Mouse (Mus musculus) heart, embryonic 15.5 days (tissue): ENCODE measurements around the gene Supt16. TPM values are rescaled to one million over a fixed set of nuclear protein-coding genes. Genes with fewer than 3 reads are reported as not detected.
A peak's percentile ranks its signal among the peaks of the same experiment; 100 is the strongest.

Experiments
- ATAC-seq: fragments of 200-750 bp; cut with Nextera tagmentation; replicated peaks from 2 replicates; pipeline ENCODE4 v1.8.0; 2017; ENCODE audit warnings: low read depth, moderate TSS enrichment; ENCODE audit not compliant: insufficient number of reproducible peaks, insufficient read depth, low FRiP score
- H3K27ac ChIP-seq: fragments of 300-500 bp; sonication (generic); 2 replicates; pipeline ENCODE4 v1.5.1; 2015; ENCODE audit warnings: mild to moderate bottlenecking, inconsistent platforms
- H3K27me3 ChIP-seq: fragments of 300-500 bp; sonication (generic); 2 replicates; pipeline ENCODE4 v1.6.1; 2015; ENCODE audit warnings: inconsistent platforms
- H3K36me3 ChIP-seq: fragments of 300-500 bp; sonication (generic); 2 replicates; pipeline ENCODE4 v1.6.1; 2015; ENCODE audit warnings: mild to moderate bottlenecking, inconsistent platforms
- H3K4me1 ChIP-seq: fragments of 300-500 bp; sonication (generic); replicated peaks from 2 replicates; pipeline ENCODE4 v1.6.1; 2015; ENCODE audit warnings: inconsistent platforms
- H3K4me2 ChIP-seq: fragments of 300-500 bp; sonication (generic); 2 replicates; pipeline ENCODE4 v1.6.1; 2015; ENCODE audit warnings: inconsistent platforms, mild to moderate bottlenecking, moderate library complexity
- H3K4me3 ChIP-seq: fragments of 300-500 bp; sonication (generic); 2 replicates; pipeline ENCODE4 v1.5.1; 2015; ENCODE audit warnings: mild to moderate bottlenecking, inconsistent platforms
- H3K9ac ChIP-seq: fragments of 300-500 bp; sonication (generic); 2 replicates; pipeline ENCODE4 v1.6.1; 2015; ENCODE audit warnings: mild to moderate bottlenecking, inconsistent platforms
- H3K9me3 ChIP-seq: fragments of 300-500 bp; sonication (generic); replicated peaks from 2 replicates; pipeline ENCODE4 v1.6.1; 2016; ENCODE audit warnings: inconsistent platforms
- WGBS: fragments of 180-500 bp; shearing (Covaris S2); methylation state at CpG from one replicate; pipeline ENCODE4 v1.1.7; 2015; ENCODE audit warnings: mixed read lengths; 5-methylcytosine and 5-hydroxymethylcytosine counted together
- polyA plus RNA-seq: library from polyadenylated mRNA; unstranded; fragments of >200 nt; fragmentation: Nextera tagmentation; extraction: Ambion mirVana; gene quantifications from 2 replicates; pipeline ENCODE4 v1.2.1, GENCODE M21; 2015

Gene Supt16
- polyA plus RNA-seq, 1 experiment from 2014 or later, result 24.6 TPM

- no peaks in the 10 kb centered on the region for H3K9me3 ChIP-seq
- no peaks in the 10 kb centered on the region for H3K4me1 ChIP-seq
- 68% methylated on average over 4 of the region's 4 CpGs for WGBS
- ATAC-seq, result no peak
- no peak overlapping the region for H3K9ac ChIP-seq
- H3K36me3 ChIP-seq, result no peaks in the 10 kb centered on the region
- H3K27me3 ChIP-seq, result no peaks in the 10 kb centered on the region
- no peak overlapping the region for H3K27ac ChIP-seq
- no peak overlapping the region for H3K4me2 ChIP-seq
- H3K4me3 ChIP-seq, result no peak overlapping the region
Measured at GRCm38 (mm10) chr14:52146540-52146939, 50.7 kb downstream of the Supt16 start.

GRCm38 (mm10) chr14:52144165-52144564 is 53.1 kb downstream of the Supt16 start:
- Histone ChIP-seq H3K27ac (no peak overlapping the region), H3K4me1 (peaks cover 8% of the 10 kb centered on the region; the same call in 1 of the 2 replicates), H3K9ac (no peak overlapping the region), H3K4me3 (no peak overlapping the region), H3K27me3 (no peaks in the 10 kb centered on the region), H3K9me3 (no peaks in the 10 kb centered on the region), H3K36me3 (no peaks in the 10 kb centered on the region), H3K4me2 (no peak overlapping the region)
- 70% methylated on average over 4 of the region's 4 CpGs for WGBS
- no peak for ATAC-seq

- no peak overlapping the region for H3K9ac ChIP-seq
- H3K27ac ChIP-seq, result no peak overlapping the region
- WGBS, result 65% methylated on average over 16 of the region's 16 CpGs
- H3K27me3 ChIP-seq, result no peaks in the 10 kb centered on the region
- no peaks in the 10 kb centered on the region for H3K36me3 ChIP-seq
- H3K9me3 ChIP-seq, result no peaks in the 10 kb centered on the region
- peaks cover 8% of the 10 kb centered on the region; the same call in 1 of the 2 replicates for H3K4me1 ChIP-seq
- no peak overlapping the region for H3K4me3 ChIP-seq
- H3K4me2 ChIP-seq, result peak overlapping the region; percentile 57
- no peak for ATAC-seq
Measured at GRCm38 (mm10) chr14:52141445-52142127, 55.6 kb downstream of the Supt16 start.

- no peak for ATAC-seq
- peak overlapping the region; percentile 14; the same call in 1 of the 2 replicates for H3K27ac ChIP-seq
- H3K9ac ChIP-seq, result no peak overlapping the region
Measured at GRCm38 (mm10) chr14:52140577-52141444, 56.4 kb downstream of the Supt16 start.

GRCm38 (mm10) chr14:52133584-52133983 is 63.6 kb downstream of the Supt16 start:
- Histone ChIP-seq H3K27me3 (no peaks in the 10 kb centered on the region), H3K4me1 (no peaks in the 10 kb centered on the region), H3K4me2 (no peak overlapping the region), H3K4me3 (no peak overlapping the region), H3K27ac (no peak overlapping the region), H3K36me3 (no peaks in the 10 kb centered on the region), H3K9ac (no peak overlapping the region), H3K9me3 (no peaks in the 10 kb centered on the region)
- no peak for ATAC-seq
- 59% methylated on average over 5 of the region's 5 CpGs for WGBS

More at GRCm38 (mm10) chr14:52140577-52141444, 56.4 kb downstream of the Supt16 start:
- peak overlapping the region; percentile 57 for H3K4me2 ChIP-seq
- H3K4me1 ChIP-seq, result peaks cover 8% of the 10 kb centered on the region; the same call in 1 of the 2 replicates
- no peaks in the 10 kb centered on the region for H3K36me3 ChIP-seq
- WGBS, result 28% methylated on average over 19 of the region's 19 CpGs
- no peaks in the 10 kb centered on the region for H3K9me3 ChIP-seq
- peak overlapping the region; percentile 28 for H3K4me3 ChIP-seq
- no peaks in the 10 kb centered on the region for H3K27me3 ChIP-seq

GRCm38 (mm10) chr14:52124636-52125035 is 72.6 kb downstream of the Supt16 start:
- Histone ChIP-seq H3K4me2 (no peak overlapping the region), H3K9me3 (no peaks in the 10 kb centered on the region), H3K36me3 (no peaks in the 10 kb centered on the region), H3K9ac (no peak overlapping the region), H3K4me1 (no peaks in the 10 kb centered on the region), H3K4me3 (no peak overlapping the region), H3K27me3 (no peaks in the 10 kb centered on the region), H3K27ac (no peak overlapping the region)
- WGBS, result 95% methylated on average over 3 of the region's 3 CpGs
- ATAC-seq, result no peak

GRCm38 (mm10) chr14:52123918-52124317 is 73.3 kb downstream of the Supt16 start:
- Histone ChIP-seq H3K9ac (no peak overlapping the region), H3K27me3 (no peaks in the 10 kb centered on the region), H3K36me3 (no peaks in the 10 kb centered on the region), H3K4me1 (peaks cover under 1% of the 10 kb centered on the region; the same call in 1 of the 2 replicates), H3K27ac (no peak overlapping the region), H3K4me2 (no peak overlapping the region), H3K4me3 (no peak overlapping the region), H3K9me3 (no peaks in the 10 kb centered on the region)
- WGBS, result 18% methylated on average over 4 of the region's 4 CpGs
- ATAC-seq, result no peak

- 54% methylated on average over 7 of the region's 7 CpGs for WGBS
- peak overlapping the region; percentile 100; the same call in 1 of the 2 replicates for H3K4me2 ChIP-seq
- H3K9ac ChIP-seq, result no peak overlapping the region
- peaks cover 6% of the 10 kb centered on the region for H3K4me1 ChIP-seq
- H3K9me3 ChIP-seq, result no peaks in the 10 kb centered on the region
- H3K36me3 ChIP-seq, result no peaks in the 10 kb centered on the region
- H3K27me3 ChIP-seq, result no peaks in the 10 kb centered on the region
- no peak overlapping the region for H3K27ac ChIP-seq
- H3K4me3 ChIP-seq, result no peak overlapping the region; the same call in 1 of the 2 replicates
- ATAC-seq, result no peak
Measured at GRCm38 (mm10) chr14:52120169-52120568, 77.0 kb downstream of the Supt16 start.

- H3K27me3 ChIP-seq, result no peaks in the 10 kb centered on the region
- H3K27ac ChIP-seq, result peak overlapping the region; percentile 73
- peak; percentile 78 for ATAC-seq
- H3K36me3 ChIP-seq, result no peaks in the 10 kb centered on the region
- H3K9me3 ChIP-seq, result no peaks in the 10 kb centered on the region
- peak overlapping the region; percentile 69 for H3K4me3 ChIP-seq
- H3K9ac ChIP-seq, result peak overlapping the region; percentile 71
- H3K4me2 ChIP-seq, result peak overlapping the region; percentile 100
- WGBS, result under 1% methylated on average over 38 of the region's 38 CpGs
- peaks cover 6% of the 10 kb centered on the region for H3K4me1 ChIP-seq
Measured at GRCm38 (mm10) chr14:52118823-52119608, 78.2 kb downstream of the Supt16 start.

GRCm38 (mm10) chr14:52118456-52118822 is 78.8 kb downstream of the Supt16 start:
- Histone ChIP-seq H3K4me1 (peaks cover 6% of the 10 kb centered on the region), H3K9ac (peak overlapping the region; percentile 71; the same call in 1 of the 2 replicates), H3K27ac (peak overlapping the region; percentile 73; the same call in 1 of the 2 replicates), H3K9me3 (no peaks in the 10 kb centered on the region), H3K27me3 (no peaks in the 10 kb centered on the region), H3K36me3 (no peaks in the 10 kb centered on the region), H3K4me3 (peak overlapping the region; percentile 69), H3K4me2 (peak overlapping the region; percentile 100)
- 16% methylated on average over 8 of the region's 8 CpGs for whole genome bisulfite sequencing
- no peak for ATAC-seq

- 95% methylated on average over 5 of the region's 5 CpGs for WGBS
Measured at GRCm38 (mm10) chr14:52117241-52117640, 80.0 kb downstream of the Supt16 start.

More at GRCm38 (mm10) chr14:52117241-52117640, 80.0 kb downstream of the Supt16 start:
- Histone ChIP-seq H3K36me3 (no peaks in the 10 kb centered on the region), H3K9me3 (no peaks in the 10 kb centered on the region), H3K4me1 (peaks cover 6% of the 10 kb centered on the region), H3K4me2 (no peak overlapping the region), H3K9ac (no peak overlapping the region), H3K27ac (no peak overlapping the region), H3K27me3 (no peaks in the 10 kb centered on the region), H3K4me3 (no peak overlapping the region)
- no peak for ATAC-seq
